Comparison of ENCODE assay signal across 17 mouse cellular contexts in genomic region chr3:17779152-17779551, GRCm38 (mm10).
DNase-seq lines count a peak whose midpoint lies in the region; ATAC-seq and TF ChIP-seq lines count a peak whose summit lies in the region.
"Had no signal": no experiment of that assay in that cellular context is flagged by ENCODE, and none has a peak within 500 bp of the region (broad histone marks: within the 10 kb centered on the region; RNA-seq: fewer than 3 reads in every experiment).

No protein-coding gene starts in this region.

- H3K36me3 ChIP-seq in midbrain, embryonic 11.5 days (ENCODE audit: control insufficient read depth, insufficient read depth, low read length) = no peaks in the 10 kb centered on the region
- no peaks in the 10 kb centered on the region for H3K36me3 ChIP-seq in midbrain, postnatal 0 days (ENCODE audit: insufficient read depth, low read length)
- H3K36me3 ChIP-seq: embryonic facial prominence, embryonic 15.5 days; forebrain, embryonic 10.5 days; liver, embryonic 15.5 days had no signal

- H3K9ac ChIP-seq in midbrain, embryonic 11.5 days (ENCODE audit: low read length) = no peak overlapping the region
- H3K9ac ChIP-seq in midbrain, postnatal 0 days (replicated peaks; ENCODE audit: low read length, poor library complexity, severe bottlenecking) = no peak overlapping the region
- H3K9ac ChIP-seq: embryonic facial prominence, embryonic 15.5 days; liver, embryonic 15.5 days had no signal

- no peak for TF ChIP-seq POLR2A in olfactory bulb, adult 2 months (IDR thresholded peaks at IDR 0.05; ENCODE audit: insufficient read depth, low read depth, low read length)

- DNase-seq in frontal cortex, adult 2 months (ENCODE audit: extremely low spot score in 1 of 2, low spot score in 1 of 2) = peak; percentile 73 to 83
- no peak for DNase-seq in frontal cortex, postnatal 14 days (ENCODE audit: low spot score in 2 of 2)
- DNase-seq in midbrain, embryonic 11.5 days (ENCODE audit: low spot score, missing footprints) = peak; percentile 10
- DNase-seq in midbrain, postnatal 0 days (ENCODE audit: low spot score) = no peak
- peak; percentile 61 for DNase-seq in cerebellum, adult 8-10 months
- DNase-seq in embryo, embryonic 11 days = no peak
- DNase-seq: adrenal gland, adult 8-10 months; kidney, adult 18-20 months; kidney, postnatal 25 days had no signal

- H3K27ac ChIP-seq in midbrain, embryonic 11.5 days (ENCODE audit: low read depth, low read length) = no peak overlapping the region
- no peak overlapping the region for H3K27ac ChIP-seq in midbrain, postnatal 0 days (ENCODE audit: low read depth, low read length)
- H3K27ac ChIP-seq in olfactory bulb, adult 2 months (ENCODE audit: insufficient read depth, low read depth, low read length) = peak overlapping the region; percentile 90
- H3K27ac ChIP-seq: embryonic facial prominence, embryonic 15.5 days; forebrain, embryonic 10.5 days; liver, embryonic 15.5 days had no signal

- no peak for TF ChIP-seq CTCF in midbrain, postnatal 0 days (IDR thresholded peaks at IDR 0.05)
- TF ChIP-seq CTCF in olfactory bulb, adult 2 months (IDR thresholded peaks at IDR 0.05; ENCODE audit: insufficient read depth, low read depth, low read length) = no peak

- no peak overlapping the region for H3K4me2 ChIP-seq in midbrain, embryonic 11.5 days
- H3K4me2 ChIP-seq in midbrain, postnatal 0 days (ENCODE audit: low read depth, low read length, poor library complexity, severe bottlenecking) = no peak overlapping the region
- H3K4me2 ChIP-seq: embryonic facial prominence, embryonic 15.5 days; liver, embryonic 15.5 days had no signal

- ATAC-seq in midbrain, embryonic 11.5 days (ENCODE audit: low FRiP score) = no peak
- ATAC-seq in midbrain, postnatal 0 days (ENCODE audit: low FRiP score) = no peak
- no peak for ATAC-seq in megakaryocyte, adult 5-6 weeks (ENCODE audit: poor library complexity, severe bottlenecking)
- ATAC-seq: lung, postnatal 0 days; midbrain, embryonic 16.5 days had no signal

- H3K9me3 ChIP-seq in midbrain, embryonic 11.5 days (ENCODE audit: control insufficient read depth, low read length) = no peaks in the 10 kb centered on the region
- H3K9me3 ChIP-seq in midbrain, postnatal 0 days (ENCODE audit: low read length) = no peaks in the 10 kb centered on the region
- H3K9me3 ChIP-seq: embryonic facial prominence, embryonic 15.5 days; forebrain, embryonic 10.5 days; liver, embryonic 15.5 days; megakaryocyte, embryonic 14.5 days had no signal

- no peaks in the 10 kb centered on the region for H3K27me3 ChIP-seq in midbrain, embryonic 11.5 days (ENCODE audit: control insufficient read depth, insufficient read depth, low read length)
- no peaks in the 10 kb centered on the region for H3K27me3 ChIP-seq in midbrain, postnatal 0 days (ENCODE audit: insufficient read depth, low read length)
- H3K27me3 ChIP-seq: liver, embryonic 15.5 days; megakaryocyte, embryonic 14.5 days had no signal

- peaks cover 7% of the 10 kb centered on the region for H3K4me1 ChIP-seq in midbrain, embryonic 11.5 days (ENCODE audit: control insufficient read depth, insufficient read depth, low read length)
- no peaks in the 10 kb centered on the region for H3K4me1 ChIP-seq in midbrain, postnatal 0 days (ENCODE audit: insufficient read depth, low read length)
- no peaks in the 10 kb centered on the region for H3K4me1 ChIP-seq in olfactory bulb, adult 2 months (ENCODE audit: control insufficient read depth, insufficient read depth, low read length)
- H3K4me1 ChIP-seq: embryonic facial prominence, embryonic 15.5 days; liver, embryonic 15.5 days; megakaryocyte, embryonic 14.5 days had no signal

- WGBS in midbrain, embryonic 11.5 days = 85% methylated on average over 3 of the region's 3 CpGs
- 89% methylated on average over 3 of the region's 3 CpGs for WGBS in midbrain, postnatal 0 days
- WGBS in olfactory bulb, adult 2 months = 36% methylated on average over 3 of the region's 3 CpGs

- H3K4me3 ChIP-seq in midbrain, embryonic 11.5 days (ENCODE audit: low read depth, low read length) = no peak overlapping the region
- H3K4me3 ChIP-seq in midbrain, postnatal 0 days (ENCODE audit: low read depth, low read length) = no peak overlapping the region
- no peak overlapping the region for H3K4me3 ChIP-seq in olfactory bulb, adult 2 months (ENCODE audit: insufficient read depth, low read depth, low read length)
- H3K4me3 ChIP-seq: embryonic facial prominence, embryonic 15.5 days; forebrain, embryonic 10.5 days; liver, embryonic 15.5 days; megakaryocyte, embryonic 14.5 days had no signal

Comparison
In these comparisons a context has a peak if more than half of its experiments do, and no peak if none do; other contexts are left out.
1. DNase-seq: peak in frontal cortex, adult 2 months (2 of 2), midbrain, embryonic 11.5 days (single experiment) and cerebellum, adult 8-10 months (single experiment); none in frontal cortex, postnatal 14 days (0 of 2), midbrain, postnatal 0 days (single experiment) and embryo, embryonic 11 days (single experiment).